Mouse (Mus musculus): ENCODE results near the gene Gstk1. TPM values are rescaled to one million over a fixed set of nuclear protein-coding genes. Genes with fewer than 3 reads are reported as not detected.

The Gstk1 gene
- polyA plus RNA-seq, 1 experiment from 2014 or later: 18.4 TPM

- H3K27ac ChIP-seq (ENCODE audit: low read length): no peak overlapping the region
- WGBS: 59% methylated on average over 3 of the region's 3 CpGs
- no peak overlapping the region for H3K4me3 ChIP-seq (ENCODE audit: low read length)
- no peak overlapping the region for H3K4me2 ChIP-seq (ENCODE audit: low read depth, low read length)
- H3K9me3 ChIP-seq (replicated peaks; ENCODE audit: control insufficient read depth, low read length): no peaks in the 10 kb centered on the region
- 0 out of 2 replicates have a peak, but pooled peaks cover 3% of the 10 kb centered on the region for H3K36me3 ChIP-seq (ENCODE audit: control insufficient read depth, insufficient read depth)
- no peak overlapping the region for H3K9ac ChIP-seq (ENCODE audit: low read length)
- H3K27me3 ChIP-seq (ENCODE audit: control insufficient read depth, insufficient read depth, low read length): no peaks in the 10 kb centered on the region
- ATAC-seq (replicated peaks; ENCODE audit: extremely low read depth, insufficient read depth, low FRiP score): peak; percentile 42; the same call in 1 of the 2 replicates
- no peaks in the 10 kb centered on the region for H3K4me1 ChIP-seq (ENCODE audit: control insufficient read depth, insufficient read depth, low read length)
Measured at GRCm38 (mm10) chr6:42295549-42296094, 49.9 kb downstream of the Gstk1 start.

- no peak overlapping the region for H3K27ac ChIP-seq (ENCODE audit: low read length)
- no peak overlapping the region for H3K4me2 ChIP-seq (ENCODE audit: low read depth, low read length)
- no peaks in the 10 kb centered on the region for H3K27me3 ChIP-seq (ENCODE audit: control insufficient read depth, insufficient read depth, low read length)
- no peaks in the 10 kb centered on the region for H3K9me3 ChIP-seq (replicated peaks; ENCODE audit: control insufficient read depth, low read length)
- 0 out of 2 replicates have a peak, but pooled peaks cover 3% of the 10 kb centered on the region for H3K36me3 ChIP-seq (ENCODE audit: control insufficient read depth, insufficient read depth)
- no peaks in the 10 kb centered on the region for H3K4me1 ChIP-seq (ENCODE audit: control insufficient read depth, insufficient read depth, low read length)
- ATAC-seq (replicated peaks; ENCODE audit: extremely low read depth, insufficient read depth, low FRiP score): no peak
- no peak overlapping the region for H3K9ac ChIP-seq (ENCODE audit: low read length)
- WGBS: 93% methylated on average over 5 of the region's 5 CpGs
- H3K4me3 ChIP-seq (ENCODE audit: low read length): no peak overlapping the region
Measured at GRCm38 (mm10) chr6:42299362-42299761, 53.6 kb downstream of the Gstk1 start.

Other genes with a start within 250 kb of the Gstk1 start
- not detected in 2 replicates for gene Sva, start 207.5 kb upstream of the Gstk1 start, polyA plus RNA-seq (2015; fragmentation: Nextera tagmentation; extraction: Ambion mirVana)
- not detected in 2 replicates for gene Tas2r139, start 105.0 kb upstream of the Gstk1 start, polyA plus RNA-seq (2015; fragmentation: Nextera tagmentation; extraction: Ambion mirVana)
- not detected in 2 replicates for gene Tas2r144, start 30.6 kb upstream of the Gstk1 start, polyA plus RNA-seq (2015; fragmentation: Nextera tagmentation; extraction: Ambion mirVana)
- 0.20 and 0.34 TPM in 2 replicates for gene Tmem139, start 16.0 kb downstream of the Gstk1 start, polyA plus RNA-seq (2015; fragmentation: Nextera tagmentation; extraction: Ambion mirVana)
- gene Casp2, start 19.1 kb downstream of the Gstk1 start, polyA plus RNA-seq (2015; fragmentation: Nextera tagmentation; extraction: Ambion mirVana): 34.3 and 38.7 TPM in 2 replicates
- 0.34 and 0.45 TPM in 2 replicates for gene Clcn1, start 40.8 kb downstream of the Gstk1 start, polyA plus RNA-seq (2015; fragmentation: Nextera tagmentation; extraction: Ambion mirVana)
- 0.17 and 0.21 TPM in 2 replicates for gene Fam131b, start 78.7 kb downstream of the Gstk1 start, polyA plus RNA-seq (2015; fragmentation: Nextera tagmentation; extraction: Ambion mirVana)
- gene Zyx, start 103.7 kb downstream of the Gstk1 start, polyA plus RNA-seq (2015; fragmentation: Nextera tagmentation; extraction: Ambion mirVana): 152 and 159 TPM in 2 replicates
- 1.9 and 2.9 TPM in 2 replicates for gene Epha1, start 127.3 kb downstream of the Gstk1 start, polyA plus RNA-seq (2015; fragmentation: Nextera tagmentation; extraction: Ambion mirVana)
- not detected in 2 replicates for gene Tas2r143, start 154.3 kb downstream of the Gstk1 start, polyA plus RNA-seq (2015; fragmentation: Nextera tagmentation; extraction: Ambion mirVana)
- not detected in 2 replicates for gene Tas2r135, start 159.5 kb downstream of the Gstk1 start, polyA plus RNA-seq (2015; fragmentation: Nextera tagmentation; extraction: Ambion mirVana)
- not detected in 2 replicates for gene Tas2r126, start 188.6 kb downstream of the Gstk1 start, polyA plus RNA-seq (2015; fragmentation: Nextera tagmentation; extraction: Ambion mirVana)
- not detected in 2 replicates for gene Olfr458, start 219.3 kb downstream of the Gstk1 start, polyA plus RNA-seq (2015; fragmentation: Nextera tagmentation; extraction: Ambion mirVana)
- not detected in 2 replicates for gene Olfr457, start 230.4 kb downstream of the Gstk1 start, polyA plus RNA-seq (2015; fragmentation: Nextera tagmentation; extraction: Ambion mirVana)
- 0.14 and 0.18 TPM in 2 replicates for gene Olfr456, start 241.3 kb downstream of the Gstk1 start, polyA plus RNA-seq (2015; fragmentation: Nextera tagmentation; extraction: Ambion mirVana)